ENCODE assay signal across 19 mouse cellular contexts in the genomic region with DNA sequence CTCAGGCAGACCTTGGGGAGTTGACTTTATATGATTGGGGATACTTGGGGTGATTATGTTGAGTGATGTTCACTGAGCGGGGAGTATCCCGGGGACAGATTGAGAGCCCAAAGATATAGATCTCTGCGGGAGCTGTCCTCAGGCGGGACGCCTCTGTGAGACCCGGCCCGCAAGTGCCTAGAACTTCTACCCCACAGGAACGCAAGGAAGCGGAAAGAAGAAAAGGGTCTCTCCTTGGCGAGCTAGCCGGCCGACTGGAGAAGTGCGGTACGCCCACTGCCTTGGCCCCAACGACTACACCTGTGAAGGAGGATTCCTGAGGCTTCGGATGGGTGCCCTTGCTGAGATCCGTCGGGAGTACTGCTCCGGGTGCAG. TPM values are rescaled to one million over a fixed set of nuclear protein-coding genes. Genes with fewer than 3 reads are reported as not detected.
DNase-seq lines count a peak whose midpoint lies in the region; ATAC-seq and TF ChIP-seq lines count a peak whose summit lies in the region.
"Had no signal": no experiment of that assay in that cellular context is flagged by ENCODE, and none has a peak within 500 bp of the region (broad histone marks: within the 10 kb centered on the region; RNA-seq: fewer than 3 reads in every experiment).

No protein-coding gene starts in this region.

- H3K27me3 ChIP-seq in intestine, embryonic 14.5 days (replicated peaks; ENCODE audit: control insufficient read depth, insufficient read depth, low read length), result peaks cover 100% of the 10 kb centered on the region
- peaks cover 92% of the 10 kb centered on the region for H3K27me3 ChIP-seq in intestine, embryonic 15.5 days (replicated peaks)
- peaks cover 96% of the 10 kb centered on the region for H3K27me3 ChIP-seq in embryonic facial prominence, embryonic 12.5 days
- H3K27me3 ChIP-seq in limb, embryonic 10.5 days (ENCODE audit: low read depth, poor library complexity, severe bottlenecking), result peaks cover 100% of the 10 kb centered on the region

- ATAC-seq in intestine, embryonic 14.5 days (replicated peaks; ENCODE audit: low FRiP score, low TSS enrichment, low read depth), result no peak
- ATAC-seq in intestine, embryonic 15.5 days, result no peak
- ATAC-seq in embryonic facial prominence, embryonic 12.5 days (ENCODE audit: insufficient number of reproducible peaks, insufficient read depth, low FRiP score, low TSS enrichment), result no peak
- ATAC-seq: CD4-positive, CD25-positive, alpha-beta regulatory T cell, adult 4 months; inflammation-experienced regulatory T-cells, adult 6 months had no signal

- H3K4me1 ChIP-seq in intestine, embryonic 14.5 days (replicated peaks; ENCODE audit: control insufficient read depth, insufficient read depth, low read length), result peaks cover 12% of the 10 kb centered on the region; the same call in 1 of the 2 replicates
- peaks cover 15% of the 10 kb centered on the region for H3K4me1 ChIP-seq in intestine, embryonic 15.5 days (replicated peaks)
- H3K4me1 ChIP-seq in ES-E14 (ENCODE audit: control insufficient read depth in 2 of 2, insufficient read depth in 2 of 2, low read length in 2 of 2, poor library complexity in 1 of 2), result 0 out of 4 replicates have a peak, but pooled peaks cover 0 to 4% of the 10 kb centered on the region in 2 experiments
- H3K4me1 ChIP-seq in embryonic facial prominence, embryonic 12.5 days, result peaks cover 9% of the 10 kb centered on the region
- peaks cover 34% of the 10 kb centered on the region for H3K4me1 ChIP-seq in limb, embryonic 10.5 days

- 1% methylated on average over 19 of the region's 19 CpGs for WGBS in intestine, embryonic 14.5 days
- WGBS in intestine, embryonic 15.5 days, result 1% methylated on average over 19 of the region's 19 CpGs
- under 1% methylated on average over 18 of the region's 19 CpGs for WGBS in embryonic facial prominence, embryonic 12.5 days
- 0% methylated on average over 15 of the region's 19 CpGs for WGBS in limb, embryonic 10.5 days

- H3K36me3 ChIP-seq in intestine, embryonic 14.5 days (ENCODE audit: control insufficient read depth, insufficient read depth, low read length), result no peaks in the 10 kb centered on the region
- H3K36me3 ChIP-seq in intestine, embryonic 15.5 days, result no peaks in the 10 kb centered on the region
- no peaks in the 10 kb centered on the region for H3K36me3 ChIP-seq in ES-E14 (ENCODE audit: control insufficient read depth, insufficient read depth, low read length, poor library complexity, severe bottlenecking)
- no peaks in the 10 kb centered on the region for H3K36me3 ChIP-seq in embryonic facial prominence, embryonic 12.5 days
- no peaks in the 10 kb centered on the region for H3K36me3 ChIP-seq in limb, embryonic 10.5 days

- no peak overlapping the region for H3K4me2 ChIP-seq in intestine, embryonic 14.5 days (ENCODE audit: low read length)
- no peak overlapping the region for H3K4me2 ChIP-seq in intestine, embryonic 15.5 days (replicated peaks)
- peak overlapping the region; percentile 20; the same call in 1 of the 2 replicates for H3K4me2 ChIP-seq in embryonic facial prominence, embryonic 12.5 days (replicated peaks)

- H3K9me3 ChIP-seq in intestine, embryonic 14.5 days (ENCODE audit: control insufficient read depth, low read length), result no peaks in the 10 kb centered on the region
- H3K9me3 ChIP-seq in intestine, embryonic 15.5 days, result no peaks in the 10 kb centered on the region
- no peaks in the 10 kb centered on the region for H3K9me3 ChIP-seq in ES-E14 (ENCODE audit: control insufficient read depth, insufficient read depth, low read depth, low read length)
- H3K9me3 ChIP-seq in embryonic facial prominence, embryonic 12.5 days, result no peaks in the 10 kb centered on the region
- H3K9me3 ChIP-seq in limb, embryonic 10.5 days (replicated peaks), result no peaks in the 10 kb centered on the region

- no peak overlapping the region for H3K27ac ChIP-seq in intestine, embryonic 14.5 days (ENCODE audit: low read depth)
- H3K27ac ChIP-seq in intestine, embryonic 15.5 days, result no peak overlapping the region
- no peak overlapping the region for H3K27ac ChIP-seq in ES-E14 (ENCODE audit: insufficient read depth, low read depth, low read length, poor library complexity, severe bottlenecking)
- H3K27ac ChIP-seq in embryonic facial prominence, embryonic 12.5 days, result no peak overlapping the region
- H3K27ac ChIP-seq in limb, embryonic 10.5 days, result no peak overlapping the region
- H3K27ac ChIP-seq in layer of hippocampus, adult 2 months, result no peak overlapping the region

- TF ChIP-seq CTCF in layer of hippocampus, adult 2 months (conservative IDR thresholded peaks at IDR 0.05), result no peak

- H3K4me3 ChIP-seq in intestine, embryonic 14.5 days (ENCODE audit: low read depth, low read length), result no peak overlapping the region
- H3K4me3 ChIP-seq in intestine, embryonic 15.5 days (replicated peaks), result no peak overlapping the region
- H3K4me3 ChIP-seq in ES-E14 (ENCODE audit: insufficient read depth in 1 of 2, low read depth in 1 of 2, low read length in 2 of 2, poor library complexity in 1 of 2, severe bottlenecking in 1 of 2), result peak overlapping the region; percentile 16 to 26; a peak in 2 of 4 replicates
- H3K4me3 ChIP-seq in embryonic facial prominence, embryonic 12.5 days, result no peak overlapping the region
- peak overlapping the region; percentile 34 for H3K4me3 ChIP-seq in limb, embryonic 10.5 days
- H3K4me3 ChIP-seq in layer of hippocampus, adult 2 months, result no peak overlapping the region
- H3K4me3 ChIP-seq: erythroblast, embryonic 14.5 days had no signal

- H3K9ac ChIP-seq in intestine, embryonic 14.5 days (ENCODE audit: low read length), result no peak overlapping the region
- no peak overlapping the region for H3K9ac ChIP-seq in intestine, embryonic 15.5 days
- no peak overlapping the region for H3K9ac ChIP-seq in ES-E14 (ENCODE audit: insufficient read depth, low read depth, low read length, poor library complexity, severe bottlenecking)
- no peak overlapping the region for H3K9ac ChIP-seq in embryonic facial prominence, embryonic 12.5 days

- in situ Hi-C loops in ES-E14 (cut with MboI; ENCODE audit: low sequenced_read_pairs in 2 of 2, unreplicated experiment in 2 of 2), result loop anchor here in 1 of 2 experiments (5.0 kb wide), 1 partner anchor 290 kb away; no protein-coding TSS in a partner anchor

- peak; percentile 65 for DNase-seq in intestine, embryonic 14.5 days (ENCODE audit: low spot score)
- DNase-seq in ES-E14 (ENCODE audit: low read depth, low spot score), result no peak
- DNase-seq in limb, embryonic 10.5 days (ENCODE audit: low spot score), result peak; percentile 56
- no peak for DNase-seq in layer of hippocampus, adult 9-10 months (ENCODE audit: low spot score)
- no peak for DNase-seq in layer of hippocampus, adult 2 months (ENCODE audit: low spot score in 2 of 2)
- DNase-seq: adrenal gland, postnatal 10 days; cerebellum, postnatal 25 days; gastrocnemius, postnatal 10 days; lung, postnatal 4 days; thymus, postnatal 36 days had no signal

TF ChIP-seq in ES-E14, 5 proteins besides CTCF, POLR2A, EP300 and RAD21:
- TF ChIP-seq ZC3H11A (IDR thresholded peaks at IDR 0.05; ENCODE audit: borderline replicate concordance, low read depth, low read length), result no peak
- no peak for TF ChIP-seq MAFK (IDR thresholded peaks at IDR 0.05; ENCODE audit: insufficient read depth, low read depth, low read length)
- no peak for TF ChIP-seq HCFC1 (IDR thresholded peaks at IDR 0.05; ENCODE audit: borderline replicate concordance, insufficient read depth, low read length)
- no peak for TF ChIP-seq ZNF384 (IDR thresholded peaks at IDR 0.05; ENCODE audit: low read depth, low read length)
- TF ChIP-seq CHD2 (IDR thresholded peaks at IDR 0.05; ENCODE audit: low read depth, low read length), result no peak

RNA-seq across cellular contexts. Expression of a gene that starts 2.0 kb away (rescaled TPM):
- polyA plus RNA-seq in intestine, embryonic 14.5 days (2014; fragmentation: Nextera tagmentation; extraction: Ambion mirVana), result not detected in 2 replicates
- not detected in 2 replicates for polyA plus RNA-seq in intestine, embryonic 15.5 days (2015; fragmentation: Nextera tagmentation; extraction: Ambion mirVana)
- total RNA-seq in ES-E14 (2012; rRNA removed), result not detected in 2 replicates
- polyA plus RNA-seq in embryonic facial prominence, embryonic 12.5 days (2016; fragmentation: Nextera tagmentation; extraction: Ambion mirVana), result 1.1 TPM in 2 replicates
- not detected in 2 replicates for polyA plus RNA-seq in limb, embryonic 10.5 days (2016; fragmentation: Nextera tagmentation; extraction: Ambion mirVana)
- 1 to 10 TPM in 1 of 2 experiments, under 1 TPM in 1; 0.84 to 1.7 TPM for total RNA-seq in layer of hippocampus, adult 2 months (2021)
- total RNA-seq: adrenal gland, postnatal 10 days; gastrocnemius, postnatal 10 days had no signal
- polyA plus RNA-seq: CD4-positive, CD25-positive, alpha-beta regulatory T cell, adult 4 months; erythroblast, embryonic 14.5 days; heart, embryonic 14.5 days; inflammation-experienced regulatory T-cells, adult 6 months; liver, embryonic 16.5 days; stomach, embryonic 14.5 days had no signal

RNA-seq across cellular contexts. Expression of a gene that starts 47.2 kb away (rescaled TPM):
- 0.05 TPM in 1 of 2 replicates, not detected in the other for polyA plus RNA-seq in intestine, embryonic 14.5 days (2014; fragmentation: Nextera tagmentation; extraction: Ambion mirVana)
- polyA plus RNA-seq in intestine, embryonic 15.5 days (2015; fragmentation: Nextera tagmentation; extraction: Ambion mirVana), result not detected in 2 replicates
- 0.11 and 0.18 TPM in 2 replicates for total RNA-seq in ES-E14 (2012; rRNA removed)
- not detected in 2 replicates for polyA plus RNA-seq in embryonic facial prominence, embryonic 12.5 days (2016; fragmentation: Nextera tagmentation; extraction: Ambion mirVana)
- polyA plus RNA-seq in limb, embryonic 10.5 days (2016; fragmentation: Nextera tagmentation; extraction: Ambion mirVana), result not detected in 2 replicates
- not detected for total RNA-seq in layer of hippocampus, adult 2 months (2021)
- total RNA-seq: adrenal gland, postnatal 10 days; gastrocnemius, postnatal 10 days; left cerebral cortex, postnatal 14 days had no signal
- polyA plus RNA-seq: CD4-positive, CD25-positive, alpha-beta regulatory T cell, adult 4 months; erythroblast, embryonic 14.5 days; heart, embryonic 14.5 days; inflammation-experienced regulatory T-cells, adult 6 months; liver, embryonic 16.5 days; stomach, embryonic 14.5 days had no signal

Comparison
In these comparisons a context has a peak if more than half of its experiments do, and no peak if none do; other contexts are left out.
1. DNase-seq: peak in intestine, embryonic 14.5 days (single experiment) and limb, embryonic 10.5 days (single experiment); none in ES-E14 (single experiment), layer of hippocampus, adult 9-10 months (single experiment) and layer of hippocampus, adult 2 months (0 of 2).
2. H3K4me3 ChIP-seq: peak in ES-E14 (2 of 2) and limb, embryonic 10.5 days (single experiment); none in intestine, embryonic 14.5 days (single experiment), intestine, embryonic 15.5 days (single experiment), embryonic facial prominence, embryonic 12.5 days (single experiment) and layer of hippocampus, adult 2 months (single experiment).